Mouse (Mus musculus) C2C12 (cell line): ENCODE results near the gene Map7d1.

Source experiments
- CEBPB ChIP-seq: IDR thresholded peaks from one replicate; pipeline ENCODE4 v1.6.1; 2011; ENCODE audit warnings: low read depth, mild to moderate bottlenecking, control low read depth, moderate library complexity
- CTCF ChIP-seq: IDR thresholded peaks from one replicate; pipeline ENCODE4 v1.5.1; 2011; ENCODE audit not compliant: control insufficient read depth, insufficient read depth, insufficient read length
- FOSL1 ChIP-seq: IDR thresholded peaks from one replicate; pipeline ENCODE4 v1.8.0; 2011; ENCODE audit warnings: mild to moderate bottlenecking, low read length; ENCODE audit not compliant: poor library complexity, insufficient read depth, severe bottlenecking
- MAX ChIP-seq: IDR thresholded peaks from one replicate; pipeline ENCODE4 v1.6.1; 2011; ENCODE audit warnings: mild to moderate bottlenecking, control low read depth
- MYOG ChIP-seq: IDR thresholded peaks from one replicate; pipeline ENCODE4 v1.6.1; 2011; ENCODE audit not compliant: control insufficient read depth, insufficient read length; ENCODE audit errors: extremely low read depth
- USF1 ChIP-seq: IDR thresholded peaks from one replicate; pipeline ENCODE4 v1.6.1; 2011; ENCODE audit warnings: low read depth, mild to moderate bottlenecking, control low read depth, moderate library complexity

DNA sequence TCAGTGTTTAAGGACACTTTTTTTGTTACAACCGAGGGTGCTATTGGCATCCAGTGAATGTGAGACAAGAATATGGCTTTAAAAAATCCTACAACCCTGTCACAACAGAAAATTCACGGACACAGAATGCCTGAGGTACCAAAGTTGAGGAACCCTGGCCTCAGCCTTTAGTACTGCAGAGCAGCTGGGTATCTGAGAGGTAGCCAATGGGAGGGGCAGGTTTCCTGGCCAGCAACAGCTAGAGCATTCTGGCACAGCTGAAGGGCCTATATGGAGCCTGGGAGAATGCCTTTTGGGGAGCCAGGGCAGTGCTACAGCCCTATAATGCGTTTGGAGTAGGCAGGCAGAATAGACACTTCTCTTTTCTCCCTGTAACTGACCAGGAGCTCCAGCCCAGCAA lies 2.9 kb upstream of the Map7d1 start:
- no peak for TF ChIP-seq CTCF
- TF ChIP-seq CEBPB: no peak
- no peak for TF ChIP-seq USF1
- no peak for TF ChIP-seq FOSL1
- no peak for TF ChIP-seq MAX
- no peak for TF ChIP-seq MYOG
